Mouse (Mus musculus): Measurements from ENCODE around the gene Ntng2.

DNA sequence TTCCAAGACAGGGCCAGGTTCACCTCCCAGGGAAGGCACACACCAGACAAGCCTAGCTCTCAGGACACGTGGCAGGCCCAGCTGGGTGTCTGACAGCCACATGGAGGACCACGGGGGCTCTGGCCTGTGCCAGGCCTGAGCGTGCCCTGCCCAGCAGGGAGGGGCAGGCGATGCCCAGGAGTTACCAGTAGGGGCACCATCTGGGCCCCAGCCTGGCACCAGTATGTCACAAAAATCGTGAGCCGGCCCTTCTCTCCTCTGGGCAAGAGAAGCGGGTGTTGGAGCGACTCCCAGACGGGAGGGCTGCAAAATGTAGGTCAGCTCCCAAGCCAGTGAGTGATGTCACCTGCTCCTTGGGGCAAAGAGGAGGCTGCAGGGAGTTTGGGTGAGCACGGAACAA lies 34.9 kb downstream of the Ntng2 start:
- TF ChIP-seq CTCF (IDR thresholded peaks at IDR 0.05; ENCODE audit: insufficient read depth, low read depth, low read length) = no peak
- TF ChIP-seq POLR2A (IDR thresholded peaks at IDR 0.05; ENCODE audit: insufficient read depth, low read depth, low read length) = no peak
